ENCODE assay signal across 8 mouse cellular contexts in genomic region chr12:55302485-55303441, GRCm38 (mm10). TPM values are rescaled to one million over a fixed set of nuclear protein-coding genes. Genes with fewer than 3 reads are reported as not detected.
A peak's percentile ranks its signal among the peaks of the same experiment; 100 is the strongest.
DNase-seq lines count a peak whose midpoint lies in the region; ATAC-seq and TF ChIP-seq lines count a peak whose summit lies in the region.

Gene Ppp2r3c, minus strand, starts transcription at chr12:55302998.

- DNase-seq in brain, embryonic 14.5 days (ENCODE audit: low read depth), result peak; percentile 99
- DNase-seq in liver, adult 2 months (ENCODE audit: extremely low read depth, low read depth, low spot score), result peak; percentile 92
- DNase-seq in splenic B cell, adult 2 months (ENCODE audit: low read depth, low spot score), result peak; percentile 92

- H3K79me3 ChIP-seq in C2C12 (ENCODE audit: low read depth), result peaks cover 15% of the 10 kb centered on the region

- peak; percentile 92 for ATAC-seq in heart, embryonic 11.5 days (replicated peaks; ENCODE audit: insufficient number of reproducible peaks, low FRiP score, low TSS enrichment)
- peak; percentile 95 for ATAC-seq in kidney, embryonic 16.5 days (ENCODE audit: low FRiP score, low TSS enrichment)

- H3K79me2 ChIP-seq in C2C12 (ENCODE audit: control insufficient read depth, insufficient read depth), result peaks cover 39% of the 10 kb centered on the region
- H3K79me2 ChIP-seq in liver, adult 2 months (ENCODE audit: control insufficient read depth, insufficient read depth, low read length), result peaks cover 4% of the 10 kb centered on the region; the same call in 1 of the 2 replicates
- peaks cover 16% of the 10 kb centered on the region for H3K79me2 ChIP-seq in myocyte (ENCODE audit: control insufficient read depth, insufficient read depth)

- H3K4me3 ChIP-seq in C2C12 (ENCODE audit: insufficient read depth, poor library complexity, severe bottlenecking) (peak within 1 kb of the TSS; percentile 46), myocyte (peak within 1 kb of the TSS; percentile 65)
- H3K4me3 ChIP-seq in erythroblast, embryonic 14.5 days (replicated peaks), result peak within 1 kb of the TSS; percentile 69
- peak within 1 kb of the TSS; percentile 58 for H3K4me3 ChIP-seq in heart, embryonic 11.5 days (ENCODE audit: low read depth, low read length)
- H3K4me3 ChIP-seq in kidney, embryonic 16.5 days (ENCODE audit: low read length), result peak within 1 kb of the TSS; percentile 83
- peak within 1 kb of the TSS; percentile 84 for H3K4me3 ChIP-seq in liver, adult 2 months (ENCODE audit: insufficient read depth, low read depth, low read length)

- peak within 1 kb of the TSS; percentile 88 for H3K9ac ChIP-seq in heart, embryonic 11.5 days (ENCODE audit: low read depth, low read length)
- peak within 1 kb of the TSS; percentile 84 for H3K9ac ChIP-seq in kidney, embryonic 16.5 days (replicated peaks; ENCODE audit: low read length)
- peak within 1 kb of the TSS; percentile 83 for H3K9ac ChIP-seq in liver, adult 2 months (ENCODE audit: low read depth, low read length)

- peaks cover 24% of the 10 kb centered on the region for H3K36me3 ChIP-seq in C2C12 (ENCODE audit: control insufficient read depth, insufficient read depth)
- H3K36me3 ChIP-seq in erythroblast, embryonic 14.5 days (ENCODE audit: control insufficient read depth), result peaks cover 39% of the 10 kb centered on the region
- peaks cover 6% of the 10 kb centered on the region; the same call in 1 of the 2 replicates for H3K36me3 ChIP-seq in heart, embryonic 11.5 days (ENCODE audit: control insufficient read depth, insufficient read depth, low read length)
- H3K36me3 ChIP-seq in kidney, embryonic 16.5 days (ENCODE audit: insufficient read depth, low read length), result peaks cover 16% of the 10 kb centered on the region
- H3K36me3 ChIP-seq in liver, adult 2 months (ENCODE audit: control insufficient read depth, insufficient read depth, low read length), result peaks cover 7% of the 10 kb centered on the region; the same call in 1 of the 2 replicates
- H3K36me3 ChIP-seq in myocyte (ENCODE audit: control insufficient read depth, insufficient read depth), result peaks cover 11% of the 10 kb centered on the region
- peaks cover 3% of the 10 kb centered on the region; the same call in 1 of the 2 replicates for H3K36me3 ChIP-seq in splenic B cell, adult 2 months (ENCODE audit: control insufficient read depth, insufficient read depth, low read length, poor library complexity, severe bottlenecking)

- no peaks in the 10 kb centered on the region for H3K9me3 ChIP-seq in erythroblast, embryonic 14.5 days (ENCODE audit: control insufficient read depth, low read length)
- H3K9me3 ChIP-seq in heart, embryonic 11.5 days (replicated peaks; ENCODE audit: control insufficient read depth, low read length), result no peaks in the 10 kb centered on the region
- 0 out of 2 replicates have a peak, but pooled peaks cover 3% of the 10 kb centered on the region for H3K9me3 ChIP-seq in kidney, embryonic 16.5 days (ENCODE audit: low read length)

- peak; percentile 53; the same call in 1 of the 2 replicates for TF ChIP-seq POLR2A in brain, embryonic 14.5 days (IDR thresholded peaks at IDR 0.05; ENCODE audit: borderline replicate concordance, extremely low read depth, insufficient read depth, insufficient read length, poor library complexity, severe bottlenecking)
- TF ChIP-seq POLR2A in liver, adult 2 months (IDR thresholded peaks at IDR 0.05; ENCODE audit: extremely low read depth, insufficient read depth, low read length), result 0 out of 2 replicates have a peak, but pooled peaks have one; percentile 54
- TF ChIP-seq POLR2A in myocyte (IDR thresholded peaks at IDR 0.05; ENCODE audit: insufficient read length, low read depth), result peak; percentile 76

- H3K27me3 ChIP-seq in C2C12 (ENCODE audit: control insufficient read depth, insufficient read depth, insufficient read length), result no peaks in the 10 kb centered on the region
- H3K27me3 ChIP-seq in erythroblast, embryonic 14.5 days (ENCODE audit: control insufficient read depth), result no peaks in the 10 kb centered on the region
- no peaks in the 10 kb centered on the region for H3K27me3 ChIP-seq in heart, embryonic 11.5 days (ENCODE audit: control insufficient read depth, insufficient read depth, low read length)
- H3K27me3 ChIP-seq in kidney, embryonic 16.5 days (ENCODE audit: insufficient read depth, low read length), result no peaks in the 10 kb centered on the region
- no peaks in the 10 kb centered on the region for H3K27me3 ChIP-seq in liver, adult 2 months (ENCODE audit: control insufficient read depth, insufficient read depth, low read length)
- H3K27me3 ChIP-seq in myocyte (ENCODE audit: control insufficient read depth, insufficient read depth, insufficient read length), result no peaks in the 10 kb centered on the region
- no peaks in the 10 kb centered on the region for H3K27me3 ChIP-seq in splenic B cell, adult 2 months (ENCODE audit: control insufficient read depth, insufficient read depth, low read length, poor library complexity, severe bottlenecking)

- peak within 1 kb of the TSS; percentile 95 for H3K27ac ChIP-seq in heart, embryonic 11.5 days (ENCODE audit: low read depth, low read length)
- H3K27ac ChIP-seq in kidney, embryonic 16.5 days (ENCODE audit: low read length), result peak within 1 kb of the TSS; percentile 95
- H3K27ac ChIP-seq in liver, adult 2 months (replicated peaks; ENCODE audit: insufficient read depth, low read depth, low read length), result peak within 1 kb of the TSS; percentile 76

- under 1% methylated on average over 55 of the region's 55 CpGs for WGBS in heart, embryonic 11.5 days (ENCODE audit: insufficient replicate concordance)
- under 1% methylated on average over 55 of the region's 55 CpGs for WGBS in kidney, embryonic 16.5 days
- under 1% methylated on average over 55 of the region's 55 CpGs for WGBS in liver, adult 2 months

- TF ChIP-seq CTCF in C2C12 (IDR thresholded peaks at IDR 0.05; ENCODE audit: control insufficient read depth, insufficient read depth, insufficient read length), result no peak
- no peak for TF ChIP-seq CTCF in brain, embryonic 14.5 days (IDR thresholded peaks at IDR 0.05; ENCODE audit: borderline replicate concordance, extremely low read depth, insufficient read depth, insufficient read length)
- no peak for TF ChIP-seq CTCF in liver, adult 2 months (IDR thresholded peaks at IDR 0.05; ENCODE audit: low read depth, low read length)

- H3K4me1 ChIP-seq in erythroblast, embryonic 14.5 days (ENCODE audit: control insufficient read depth), result peaks cover 34% of the 10 kb centered on the region
- peaks cover 15% of the 10 kb centered on the region; the same call in 1 of the 2 replicates for H3K4me1 ChIP-seq in heart, embryonic 11.5 days (ENCODE audit: control insufficient read depth, insufficient read depth, low read length)
- peaks cover 32% of the 10 kb centered on the region for H3K4me1 ChIP-seq in kidney, embryonic 16.5 days (ENCODE audit: insufficient read depth, low read length)
- H3K4me1 ChIP-seq in liver, adult 2 months (ENCODE audit: control insufficient read depth, insufficient read depth, low read length), result peaks cover 8% of the 10 kb centered on the region

- H3ac ChIP-seq in C2C12 (ENCODE audit: control insufficient read depth, insufficient read length, low read depth) (peak within 1 kb of the TSS; percentile 73), myocyte (ENCODE audit: control insufficient read depth, insufficient read length) (peak within 1 kb of the TSS; percentile 67)

- H3K4me2 ChIP-seq in heart, embryonic 11.5 days, result peak within 1 kb of the TSS; percentile 75
- peak within 1 kb of the TSS; percentile 79 for H3K4me2 ChIP-seq in kidney, embryonic 16.5 days (replicated peaks; ENCODE audit: low read depth, low read length)
- peak within 1 kb of the TSS; percentile 75 for H3K4me2 ChIP-seq in myocyte (ENCODE audit: low read depth)

TF ChIP-seq in C2C12, 6 proteins besides CTCF, POLR2A, EP300 and RAD21:
- peak; percentile 27 for TF ChIP-seq MYOD1 (IDR thresholded peaks at IDR 0.05; ENCODE audit: control insufficient read depth, insufficient read length, low read depth)
- no peak for TF ChIP-seq CEBPB (IDR thresholded peaks at IDR 0.05; ENCODE audit: low read depth)
- TF ChIP-seq FOSL1 (IDR thresholded peaks at IDR 0.05; ENCODE audit: insufficient read depth, low read length, poor library complexity, severe bottlenecking), result no peak
- no peak for TF ChIP-seq MYOG (IDR thresholded peaks at IDR 0.05; ENCODE audit: control insufficient read depth, extremely low read depth, insufficient read length)
- peak; percentile 52 for TF ChIP-seq MAX (IDR thresholded peaks at IDR 0.05)
- no peak for TF ChIP-seq USF1 (IDR thresholded peaks at IDR 0.05; ENCODE audit: low read depth)

TF ChIP-seq in myocyte, 11 proteins besides CTCF, POLR2A, EP300 and RAD21:
- TF ChIP-seq SRF (IDR thresholded peaks at IDR 0.05; ENCODE audit: control insufficient read depth, insufficient read length, low read depth) (no peak), MYOG (IDR thresholded peaks at IDR 0.05; ENCODE audit: control insufficient read depth in 1 of 3, insufficient read depth in 1 of 3, insufficient read length in 2 of 3, low read depth in 2 of 3) (peak; percentile 26 to 69 (median 58)), USF1 (IDR thresholded peaks at IDR 0.05; ENCODE audit: low read depth) (no peak), MYOD1 (IDR thresholded peaks at IDR 0.05; ENCODE audit: control insufficient read depth in 1 of 3, insufficient read length in 2 of 3, low read depth in 2 of 3) (peak in 2 of 3 experiments; percentile 70 to 75), POLR2AphosphoS2 (IDR thresholded peaks at IDR 0.05; ENCODE audit: insufficient read length, low read depth) (peak; percentile 58)
TF ChIP-seq in myocyte: peak in this region for 3.

RNA-seq across cellular contexts. Expression of gene Ppp2r3c, which starts in this region (rescaled TPM):
- polyA plus RNA-seq in C2C12 (2012; fragmentation: generic; extraction: Trizol) (3.8 TPM), myocyte (2012; fragmentation: generic; extraction: Trizol) (5.3 TPM)
- polyA plus RNA-seq in brain, embryonic 14.5 days (2012; rRNA removed), result 19.1 and 20.4 TPM in 2 replicates
- 0.04 and 0.06 TPM in 2 replicates for polyA plus RNA-seq in erythroblast, embryonic 14.5 days (2012)
- 14.1 and 16.7 TPM in 2 replicates for polyA plus RNA-seq in heart, embryonic 11.5 days (2014; fragmentation: Nextera tagmentation; extraction: Ambion mirVana)
- 14.8 and 15.6 TPM in 2 replicates for polyA plus RNA-seq in kidney, embryonic 16.5 days (2015; fragmentation: Nextera tagmentation; extraction: Ambion mirVana)
- 6.8 and 6.9 TPM in 2 replicates for total RNA-seq in liver, adult 2 months (2014; rRNA removed)
- polyA plus RNA-seq in liver, adult 2 months (2012; rRNA removed), result 1.0 and 1.2 TPM in 2 replicates

Comparison
In these comparisons a context has a peak if more than half of its experiments do, and no peak if none do; other contexts are left out.
1. Peak in every context shown above with its lines: DNase-seq, ATAC-seq, H3K4me3 ChIP-seq and H3K27ac ChIP-seq.